Mouse (Mus musculus): Measurements from ENCODE around the gene Odc1. TPM values are rescaled to one million over a fixed set of nuclear protein-coding genes. Genes with fewer than 3 reads are reported as not detected.

Odc1 gene
- polyA plus RNA-seq, 1 experiment from 2014 or later, result 150 TPM

GRCm38 (mm10) chr12:17557344-17557966 lies 12.9 kb downstream of the Odc1 start:
- 76% methylated on average over 7 of the region's 7 CpGs for WGBS (ENCODE audit: missing documents)
- no peaks in the 10 kb centered on the region for H3K36me3 ChIP-seq (ENCODE audit: inconsistent target)
- H3K27ac ChIP-seq, result no peak overlapping the region
- H3K79me2 ChIP-seq (ENCODE audit: inconsistent target), result no peaks in the 10 kb centered on the region
- no peak overlapping the region for H3K4me3 ChIP-seq (ENCODE audit: inconsistent target)

- H3K27ac ChIP-seq, result no peak overlapping the region
Observed at GRCm38 (mm10) chr12:17557967-17558345, 13.4 kb downstream of the Odc1 start.

GRCm38 (mm10) chr12:17562396-17562795 lies 17.8 kb downstream of the Odc1 start:
- WGBS (ENCODE audit: missing documents), result 88% methylated on average over 1 of the region's 1 CpGs
- Histone ChIP-seq H3K27ac (no peak overlapping the region), H3K4me3 (ENCODE audit: inconsistent target) (no peak overlapping the region), H3K79me2 (ENCODE audit: inconsistent target) (no peaks in the 10 kb centered on the region), H3K36me3 (ENCODE audit: inconsistent target) (no peaks in the 10 kb centered on the region)

More at GRCm38 (mm10) chr12:17557967-17558345, 13.4 kb downstream of the Odc1 start:
- H3K4me3 ChIP-seq (ENCODE audit: inconsistent target), result no peak overlapping the region
- 93% methylated on average over 2 of the region's 2 CpGs for WGBS (ENCODE audit: missing documents)
- no peaks in the 10 kb centered on the region for H3K36me3 ChIP-seq (ENCODE audit: inconsistent target)
- no peaks in the 10 kb centered on the region for H3K79me2 ChIP-seq (ENCODE audit: inconsistent target)

- no peaks in the 10 kb centered on the region for H3K79me2 ChIP-seq (ENCODE audit: inconsistent target)
- 96% methylated on average over 3 of the region's 3 CpGs for WGBS (ENCODE audit: missing documents)
- H3K4me3 ChIP-seq (ENCODE audit: inconsistent target), result no peak overlapping the region
- no peaks in the 10 kb centered on the region for H3K36me3 ChIP-seq (ENCODE audit: inconsistent target)
- H3K27ac ChIP-seq, result no peak overlapping the region
Observed at GRCm38 (mm10) chr12:17565393-17566045, 20.9 kb downstream of the Odc1 start.

GRCm38 (mm10) chr12:17566046-17566408 lies 21.4 kb downstream of the Odc1 start:
- 100% methylated on average over 1 of the region's 1 CpGs for WGBS (ENCODE audit: missing documents)
- H3K27ac ChIP-seq, result no peak overlapping the region

GRCm38 (mm10) chr12:17568564-17568963 lies 24.0 kb downstream of the Odc1 start:
- Histone ChIP-seq H3K27ac (no peak overlapping the region), H3K4me3 (ENCODE audit: inconsistent target) (no peak overlapping the region), H3K36me3 (ENCODE audit: inconsistent target) (no peaks in the 10 kb centered on the region), H3K79me2 (ENCODE audit: inconsistent target) (no peaks in the 10 kb centered on the region)
- WGBS (ENCODE audit: missing documents), result 54% methylated on average over 10 of the region's 10 CpGs

More at GRCm38 (mm10) chr12:17566046-17566408, 21.4 kb downstream of the Odc1 start:
- H3K36me3 ChIP-seq (ENCODE audit: inconsistent target), result no peaks in the 10 kb centered on the region
- no peaks in the 10 kb centered on the region for H3K79me2 ChIP-seq (ENCODE audit: inconsistent target)
- no peak overlapping the region for H3K4me3 ChIP-seq (ENCODE audit: inconsistent target)

- Histone ChIP-seq H3K36me3 (ENCODE audit: inconsistent target) (no peaks in the 10 kb centered on the region), H3K27ac (no peak overlapping the region), H3K4me3 (ENCODE audit: inconsistent target) (no peak overlapping the region), H3K79me2 (ENCODE audit: inconsistent target) (no peaks in the 10 kb centered on the region)
- WGBS (ENCODE audit: missing documents), result 88% methylated on average over 4 of the region's 4 CpGs
Observed at GRCm38 (mm10) chr12:17574591-17574990, 30.0 kb downstream of the Odc1 start.

GRCm38 (mm10) chr12:17575156-17575910 lies 30.7 kb downstream of the Odc1 start:
- 93% methylated on average over 5 of the region's 5 CpGs for WGBS (ENCODE audit: missing documents)
- Histone ChIP-seq H3K36me3 (ENCODE audit: inconsistent target) (no peaks in the 10 kb centered on the region), H3K79me2 (ENCODE audit: inconsistent target) (no peaks in the 10 kb centered on the region), H3K27ac (no peak overlapping the region), H3K4me3 (ENCODE audit: inconsistent target) (no peak overlapping the region)

GRCm38 (mm10) chr12:17576041-17576440 lies 31.4 kb downstream of the Odc1 start:
- Histone ChIP-seq H3K79me2 (ENCODE audit: inconsistent target) (no peaks in the 10 kb centered on the region), H3K36me3 (ENCODE audit: inconsistent target) (no peaks in the 10 kb centered on the region), H3K27ac (no peak overlapping the region), H3K4me3 (ENCODE audit: inconsistent target) (no peak overlapping the region)
- WGBS (ENCODE audit: missing documents), result 37% methylated on average over 6 of the region's 6 CpGs

- no peak overlapping the region for H3K27ac ChIP-seq
- H3K4me3 ChIP-seq (ENCODE audit: inconsistent target), result no peak overlapping the region
- no peaks in the 10 kb centered on the region for H3K36me3 ChIP-seq (ENCODE audit: inconsistent target)
- WGBS (ENCODE audit: missing documents), result 24% methylated on average over 2 of the region's 4 CpGs
- no peaks in the 10 kb centered on the region for H3K79me2 ChIP-seq (ENCODE audit: inconsistent target)
Observed at GRCm38 (mm10) chr12:17578601-17579000, 34.0 kb downstream of the Odc1 start.

GRCm38 (mm10) chr12:17581001-17581400 lies 36.4 kb downstream of the Odc1 start:
- H3K27ac ChIP-seq, result no peak overlapping the region
- H3K36me3 ChIP-seq (ENCODE audit: inconsistent target), result no peaks in the 10 kb centered on the region
- H3K79me2 ChIP-seq (ENCODE audit: inconsistent target), result no peaks in the 10 kb centered on the region
- no peak overlapping the region for H3K4me3 ChIP-seq (ENCODE audit: inconsistent target)
- WGBS (ENCODE audit: missing documents), result 90% methylated on average over 6 of the region's 6 CpGs

- Histone ChIP-seq H3K79me2 (ENCODE audit: inconsistent target) (no peaks in the 10 kb centered on the region), H3K27ac (no peak overlapping the region), H3K36me3 (ENCODE audit: inconsistent target) (no peaks in the 10 kb centered on the region), H3K4me3 (ENCODE audit: inconsistent target) (no peak overlapping the region)
- 93% methylated on average over 4 of the region's 4 CpGs for WGBS (ENCODE audit: missing documents)
Observed at GRCm38 (mm10) chr12:17582406-17582805, 37.8 kb downstream of the Odc1 start.

GRCm38 (mm10) chr12:17583860-17584259 lies 39.3 kb downstream of the Odc1 start:
- H3K36me3 ChIP-seq (ENCODE audit: inconsistent target), result no peaks in the 10 kb centered on the region
- no peak overlapping the region for H3K27ac ChIP-seq
- WGBS (ENCODE audit: missing documents), result 25% methylated on average over 3 of the region's 3 CpGs
- H3K79me2 ChIP-seq (ENCODE audit: inconsistent target), result no peaks in the 10 kb centered on the region
- H3K4me3 ChIP-seq (ENCODE audit: inconsistent target), result no peak overlapping the region

GRCm38 (mm10) chr12:17586011-17586410 lies 41.4 kb downstream of the Odc1 start:
- 86% methylated on average over 3 of the region's 3 CpGs for WGBS (ENCODE audit: missing documents)
- no peaks in the 10 kb centered on the region for H3K79me2 ChIP-seq (ENCODE audit: inconsistent target)
- no peaks in the 10 kb centered on the region for H3K36me3 ChIP-seq (ENCODE audit: inconsistent target)
- no peak overlapping the region for H3K27ac ChIP-seq
- H3K4me3 ChIP-seq (ENCODE audit: inconsistent target), result no peak overlapping the region

- Histone ChIP-seq H3K27ac (no peak overlapping the region), H3K4me3 (ENCODE audit: inconsistent target) (no peak overlapping the region), H3K36me3 (ENCODE audit: inconsistent target) (no peaks in the 10 kb centered on the region), H3K79me2 (ENCODE audit: inconsistent target) (no peaks in the 10 kb centered on the region)
- WGBS (ENCODE audit: missing documents), result 91% methylated on average over 3 of the region's 3 CpGs
Observed at GRCm38 (mm10) chr12:17588436-17588835, 43.8 kb downstream of the Odc1 start.
